Mouse (Mus musculus): ENCODE measurements around the gene Ceacam18.

DNA sequence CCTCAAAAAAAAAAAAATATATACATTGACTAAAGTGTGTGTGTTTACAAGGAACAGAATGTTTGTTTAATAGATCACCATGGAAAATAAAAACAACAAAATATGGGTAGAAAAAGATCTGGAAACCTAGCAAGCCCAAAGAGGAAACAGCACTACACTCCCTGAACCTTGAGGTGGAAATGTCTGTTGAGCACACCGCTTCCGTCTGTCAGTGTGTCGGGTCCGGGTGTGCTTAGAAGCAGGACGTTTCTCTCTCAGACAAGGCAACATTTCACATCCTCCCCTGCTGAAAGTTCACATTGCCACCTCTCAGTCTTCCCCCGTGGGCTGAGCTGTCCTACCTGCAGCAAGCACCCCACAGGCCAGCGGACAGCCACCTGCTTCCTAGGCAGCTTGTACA lies 11.6 kb upstream of the Ceacam18 start:
- TF ChIP-seq CTCF (IDR thresholded peaks at IDR 0.05; ENCODE audit: low read depth) (no peak), EP300 (IDR thresholded peaks at IDR 0.05; ENCODE audit: low read depth) (no peak)
